Mouse (Mus musculus) erythroblast, embryonic 14.5 days (primary cell): Measurements from ENCODE around the gene Prdx5.

ENCODE experiments used
- GATA1 ChIP-seq: IDR thresholded peaks from 2 replicates; pipeline ENCODE4 v1.6.1; 2012; ENCODE audit warnings: low read length, inconsistent platforms, mixed read lengths
- TAL1 ChIP-seq: IDR thresholded peaks from 3 replicates; pipeline ENCODE4 v1.6.1; 2012; ENCODE audit warnings: low read length, inconsistent platforms, mixed read lengths

DNA sequence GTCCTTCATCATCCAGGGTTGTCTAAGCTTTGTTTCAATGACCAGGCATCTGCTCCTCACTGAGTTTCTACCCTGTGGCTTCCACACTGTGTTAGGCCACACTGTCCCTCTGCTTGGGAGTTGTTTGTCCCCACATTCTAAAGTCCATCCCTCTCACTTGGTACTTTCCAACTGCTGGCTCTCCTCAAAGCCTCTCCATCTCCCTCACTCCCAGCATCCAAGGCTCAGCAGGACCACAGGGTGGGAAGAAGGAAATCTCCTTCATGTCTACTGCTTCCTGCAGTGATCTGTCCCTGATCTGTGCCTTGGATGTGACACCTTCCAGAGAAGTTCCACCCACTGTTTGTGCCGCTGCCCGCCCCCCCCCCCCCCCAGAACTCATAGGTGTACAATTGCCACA lies 21.1 kb upstream of the Prdx5 start:
- TF ChIP-seq GATA1, result no peak
- TF ChIP-seq TAL1, result no peak
